Mouse (Mus musculus): Measurements from ENCODE around the gene Camta2.
A peak's percentile ranks its signal among the peaks of the same experiment; 100 is the strongest.

Gene Camta2

GRCm38 (mm10) chr11:70647716-70648420 lies 40.0 kb downstream of the Camta2 start:
- peak; percentile 31 for DNase-seq (ENCODE audit: low spot score)

DNA sequence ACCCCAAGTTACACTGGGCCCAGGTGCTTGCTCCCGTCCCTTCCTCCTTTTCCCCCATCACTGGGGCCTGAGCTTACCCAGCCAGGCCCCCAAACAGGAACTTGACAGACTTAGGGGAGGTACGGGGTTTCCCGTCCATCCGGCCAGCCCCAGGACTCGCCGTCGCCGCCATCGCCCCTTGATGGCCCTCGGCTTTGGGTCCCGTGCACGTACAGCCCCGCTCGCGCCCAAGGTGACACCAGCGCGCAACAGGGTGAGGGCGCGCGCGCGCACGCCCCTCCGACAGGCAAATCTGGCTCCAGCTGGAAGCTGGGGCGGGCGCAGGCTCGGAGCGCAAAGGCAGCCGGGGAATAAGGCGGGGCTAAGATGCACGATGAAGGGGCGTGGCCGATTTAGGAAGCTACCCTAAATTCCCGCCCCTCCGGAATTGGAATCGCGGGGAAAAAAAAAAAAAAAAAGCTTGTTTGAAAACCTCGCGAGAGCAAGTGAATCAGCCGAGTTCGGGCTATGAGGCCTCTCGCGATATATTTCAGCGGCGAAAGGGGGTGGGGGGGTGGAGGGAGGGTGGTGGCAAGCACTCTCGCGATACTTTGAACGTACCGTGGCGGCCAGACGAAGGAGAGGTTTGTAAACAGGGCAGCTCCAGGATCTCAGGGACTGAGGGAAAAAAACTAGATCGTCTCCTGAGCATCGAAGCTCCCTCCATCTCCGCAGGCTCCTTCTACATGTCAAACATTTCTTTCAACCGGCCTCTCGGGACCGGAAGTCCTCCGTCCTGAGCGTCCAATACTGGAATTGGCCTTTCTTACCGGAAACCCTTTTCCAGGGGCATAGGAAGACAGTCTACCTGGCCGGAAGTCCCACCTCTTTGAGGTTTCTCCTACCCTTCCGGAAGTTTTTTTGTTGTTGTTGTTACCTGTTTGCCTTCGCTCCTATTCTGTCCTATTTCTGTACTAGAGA lies 40.9 kb downstream of the Camta2 start, which contains the start of the genes Rnf167 and Slc25a11:
Rnf167 (plus strand) TSS at position 545 of the 960 bp plus-strand sequence.
Slc25a11 (minus strand) TSS at position 789 of the 960 bp plus-strand sequence.
- peak; percentile 100 for DNase-seq (ENCODE audit: low spot score)

DNA sequence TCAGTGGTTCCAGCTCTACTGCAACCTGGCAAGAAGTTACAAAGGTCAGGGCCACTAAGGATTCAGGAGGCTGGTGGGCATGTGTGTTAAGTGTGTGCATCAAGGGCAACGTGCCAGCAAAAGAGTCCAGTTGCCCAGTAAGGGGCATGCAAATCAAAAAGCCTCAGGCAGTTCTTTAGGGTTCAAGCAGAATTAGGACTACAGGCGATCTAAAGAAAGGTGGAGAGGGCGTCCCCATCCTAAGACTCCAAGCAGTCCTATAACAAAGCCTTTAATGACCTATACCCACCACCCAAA lies 41.7 kb downstream of the Camta2 start:
- no peak for DNase-seq (ENCODE audit: low spot score)

DNA sequence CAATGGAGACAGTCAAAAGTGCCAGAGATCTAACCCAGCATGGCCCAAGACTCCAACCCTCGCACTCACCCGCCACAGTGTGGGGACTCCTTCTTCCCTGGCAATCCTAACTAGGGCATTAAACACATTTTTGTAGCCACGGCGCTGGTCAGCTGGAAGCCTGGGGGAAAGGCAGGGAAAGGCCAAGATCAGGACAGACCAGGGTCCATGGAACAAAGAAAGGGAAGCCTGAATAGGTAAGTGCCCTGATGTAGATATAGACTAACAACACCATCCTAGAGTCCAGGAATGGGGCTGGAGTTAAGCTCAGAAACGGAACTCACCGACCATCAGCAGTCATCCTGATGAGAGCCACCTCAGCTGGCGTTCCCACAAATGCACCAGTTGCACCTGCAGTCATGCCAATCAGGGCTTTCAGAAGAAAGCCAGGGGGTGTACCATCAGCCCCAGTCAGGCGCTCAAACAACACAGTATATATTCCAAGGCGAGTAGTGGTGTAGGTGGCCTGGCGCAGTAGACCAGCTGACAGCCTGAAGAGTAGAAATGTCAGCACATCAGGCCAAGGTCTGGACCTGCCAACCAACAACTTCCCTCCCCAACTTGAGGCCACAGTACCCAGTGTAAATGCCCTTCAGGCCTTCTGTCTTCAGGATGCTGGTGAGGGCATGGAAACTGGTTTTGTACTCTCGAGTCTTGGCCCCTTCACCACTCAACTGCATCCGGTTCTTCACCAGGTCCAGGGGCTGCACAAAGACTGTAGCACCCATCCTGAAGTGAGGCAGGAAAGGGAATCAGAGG lies 42.2 kb downstream of the Camta2 start:
- no peak for DNase-seq (ENCODE audit: low spot score)

GRCm38 (mm10) chr11:70644564-70645103 lies 43.3 kb downstream of the Camta2 start:
- no peak for DNase-seq (ENCODE audit: low spot score)

DNA sequence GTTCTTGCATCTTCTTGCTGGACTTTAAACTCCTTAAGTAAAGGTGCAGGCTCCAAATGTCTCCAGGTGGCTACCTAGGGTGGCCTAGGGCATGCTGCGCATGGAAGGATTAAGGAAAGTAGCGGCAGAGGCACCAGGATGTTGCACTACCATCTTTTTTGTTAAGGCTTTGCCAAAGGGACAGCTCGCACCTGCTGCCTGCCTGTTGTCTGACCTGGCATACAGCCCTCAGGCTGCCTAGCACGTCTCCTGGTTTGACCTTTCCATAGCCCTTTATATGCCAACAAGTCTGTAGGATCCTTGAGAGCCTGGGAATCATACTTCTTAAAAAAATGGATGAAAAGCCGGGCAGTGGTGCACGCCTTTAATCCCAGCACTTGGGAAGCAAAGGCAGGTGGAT lies 44.9 kb downstream of the Camta2 start:
- no peak for DNase-seq (ENCODE audit: low spot score)

DNA sequence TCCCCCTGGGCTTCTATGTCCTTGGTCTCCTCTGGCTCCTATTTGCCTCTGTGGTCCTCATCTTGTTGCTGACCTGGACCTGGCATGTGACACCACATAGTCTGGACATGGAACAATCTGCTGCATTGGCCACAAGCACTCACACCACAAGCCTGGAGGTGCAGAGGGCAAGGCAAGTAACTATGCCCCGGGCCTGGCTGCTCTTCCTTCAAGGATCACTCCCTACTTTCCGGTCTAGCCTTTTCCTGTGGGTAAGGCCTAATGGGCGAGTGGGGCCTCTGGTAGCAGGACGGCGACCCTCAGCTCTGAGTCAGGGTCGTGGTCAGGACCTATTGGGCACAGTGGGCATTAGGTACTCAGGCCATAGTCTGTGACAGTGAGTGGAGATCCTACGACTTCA lies 46.7 kb downstream of the Camta2 start:
- no peak for DNase-seq (ENCODE audit: low spot score)

DNA sequence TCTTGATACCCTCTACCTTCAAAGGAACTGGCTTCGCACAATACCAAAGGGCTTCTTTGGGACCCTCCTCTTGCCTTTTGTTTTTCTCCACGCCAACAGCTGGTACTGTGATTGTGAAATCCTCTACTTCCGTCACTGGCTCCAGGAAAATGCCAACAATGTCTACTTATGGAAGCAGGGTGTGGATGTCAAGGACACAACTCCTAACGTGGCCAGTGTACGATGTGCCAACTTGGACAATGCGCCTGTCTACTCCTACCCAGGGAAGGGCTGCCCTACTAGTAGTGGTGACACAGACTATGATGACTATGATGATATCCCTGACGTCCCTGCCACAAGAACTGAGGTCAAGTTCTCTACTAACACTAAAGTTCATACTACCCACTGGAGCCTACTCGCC lies 47.9 kb downstream of the Camta2 start:
- no peak for DNase-seq (ENCODE audit: low spot score)

DNA sequence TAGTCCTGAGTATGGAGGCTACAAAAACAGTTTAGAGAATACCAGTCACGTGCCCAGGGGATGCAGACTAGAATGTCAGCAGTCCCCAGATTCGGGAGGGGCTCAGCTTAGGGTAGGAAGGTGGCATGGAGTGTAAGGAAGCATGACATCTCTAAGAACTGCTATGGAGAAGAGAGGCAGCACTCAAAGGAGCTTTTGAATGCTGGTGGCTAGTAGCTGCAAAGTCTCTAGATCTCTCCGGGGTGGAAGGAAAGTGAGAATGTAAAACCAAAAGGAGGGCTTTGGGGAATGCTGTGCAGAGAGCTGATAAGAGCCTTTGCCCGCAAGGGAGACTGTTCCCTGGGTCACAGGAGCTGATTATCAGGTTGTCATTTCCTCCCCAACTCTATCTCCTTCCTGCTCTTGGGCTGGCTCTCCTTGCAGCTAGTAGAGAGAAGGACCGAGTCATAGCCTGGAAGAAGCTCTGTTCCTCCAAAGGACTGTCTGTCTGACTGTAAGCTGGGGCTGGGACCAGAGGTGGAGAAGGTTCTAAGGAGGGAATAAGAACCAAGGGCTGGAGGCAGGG lies 49.1 kb downstream of the Camta2 start, which contains the start of gene Gp1ba:
Gp1ba (plus strand) TSS at position 409 of the 565 bp plus-strand sequence.
- DNase-seq (ENCODE audit: low spot score) = no peak

DNA sequence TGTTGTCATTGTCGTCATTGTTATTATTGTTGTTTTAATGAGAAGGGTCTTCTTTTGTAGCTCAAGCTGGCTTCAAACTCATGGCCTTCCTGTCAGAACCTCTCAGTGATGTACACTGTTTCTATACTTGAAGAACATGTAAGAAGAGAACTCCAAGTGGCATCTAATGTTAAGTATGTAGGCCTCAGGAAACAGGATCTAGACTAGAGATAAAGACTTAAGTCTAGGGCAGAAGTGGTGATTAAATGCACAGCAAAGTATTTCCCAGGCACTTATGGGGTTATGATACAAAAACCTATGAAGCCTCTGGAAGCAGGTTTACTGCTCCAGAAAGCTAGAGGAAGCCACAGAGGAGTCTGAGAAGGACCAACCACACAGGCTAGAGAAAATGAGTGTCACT lies 49.6 kb downstream of the Camta2 start:
- no peak for DNase-seq (ENCODE audit: low spot score)

- no peak for DNase-seq (ENCODE audit: low spot score)
Observed at GRCm38 (mm10) chr11:70637764-70638163, 50.1 kb downstream of the Camta2 start.

- no peak for DNase-seq (ENCODE audit: low spot score)
Observed at GRCm38 (mm10) chr11:70635601-70636000, 52.3 kb downstream of the Camta2 start.

DNA sequence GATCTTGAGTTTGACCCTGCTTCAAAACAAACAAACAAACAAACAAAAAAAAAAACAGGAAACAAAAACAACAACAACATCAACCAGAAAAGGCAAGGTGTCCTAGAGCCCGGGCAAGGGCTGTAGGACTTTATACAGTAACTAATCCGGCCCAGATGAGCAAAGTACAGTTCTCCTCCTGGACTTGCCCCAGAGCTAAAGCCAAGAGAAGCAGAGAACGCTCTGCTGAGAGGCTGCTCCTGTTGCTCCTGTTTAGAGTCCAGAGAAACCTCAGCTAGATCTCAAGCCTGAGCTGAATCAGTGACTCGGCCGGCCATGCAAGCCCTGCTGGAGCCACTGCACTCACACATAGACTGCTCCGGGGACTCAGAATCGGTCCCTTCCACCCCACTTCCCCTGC lies 57.8 kb downstream of the Camta2 start:
- no peak for DNase-seq (ENCODE audit: low spot score)

DNA sequence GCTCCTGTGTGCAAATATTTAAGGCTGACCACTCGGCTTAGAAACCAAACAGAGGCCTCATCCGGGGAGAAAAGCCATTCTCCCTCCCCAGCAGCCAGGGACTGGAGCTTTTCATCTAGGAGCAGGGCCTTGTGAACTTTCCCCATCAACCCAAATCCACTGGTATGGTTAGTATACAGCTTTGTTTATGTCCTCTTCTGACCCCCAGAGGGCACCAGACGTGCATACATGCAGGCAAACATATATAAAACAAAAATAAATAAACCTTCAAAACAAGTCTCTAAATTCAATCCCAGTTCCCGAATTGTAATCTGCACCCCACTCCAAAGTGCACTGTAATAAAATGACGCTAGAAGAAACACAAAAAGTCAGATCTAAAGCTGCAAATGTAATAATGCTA lies 58.3 kb downstream of the Camta2 start:
- no peak for DNase-seq (ENCODE audit: low spot score)

- no peak for DNase-seq (ENCODE audit: low spot score)
Observed at GRCm38 (mm10) chr11:70628431-70628830, 59.5 kb downstream of the Camta2 start.

DNA sequence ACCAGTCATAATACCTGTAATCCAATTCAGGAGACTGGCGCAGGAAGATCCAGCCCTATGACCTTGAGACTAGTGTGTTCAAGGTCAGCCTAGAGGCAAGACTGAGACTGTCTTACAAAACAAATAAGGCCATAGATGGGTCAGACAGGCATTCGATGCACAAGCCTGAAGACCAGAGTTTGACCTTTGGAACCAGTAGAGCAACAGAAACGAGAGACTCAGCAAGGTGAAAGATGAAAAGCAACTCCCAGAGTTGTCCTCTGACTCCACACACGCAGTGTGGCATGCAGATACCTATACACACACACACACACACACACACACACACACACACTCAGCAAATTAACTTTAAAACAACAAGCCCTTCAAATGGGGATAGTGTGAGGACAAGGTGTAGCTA lies 61.0 kb downstream of the Camta2 start:
- DNase-seq (ENCODE audit: low spot score) = no peak

DNA sequence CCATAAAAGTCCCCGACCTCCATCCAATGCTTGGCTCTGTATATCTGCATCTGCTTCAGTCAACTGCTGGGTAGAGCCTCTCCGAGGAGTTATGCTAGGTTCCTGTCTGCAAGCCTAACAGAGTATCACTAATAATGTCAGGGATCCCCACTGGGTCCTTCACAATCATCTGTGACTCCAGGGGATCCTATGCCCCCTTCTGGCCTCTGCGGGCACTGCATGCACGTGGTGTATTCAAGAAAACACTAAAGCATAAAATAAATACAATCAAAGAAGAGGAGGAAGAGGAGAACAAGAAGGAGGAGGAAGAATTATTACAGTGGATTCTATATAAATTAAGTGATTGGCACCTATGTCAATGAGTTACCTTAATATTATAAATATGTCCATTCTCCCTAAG lies 62.4 kb downstream of the Camta2 start:
- DNase-seq (ENCODE audit: low spot score) = peak; percentile 70

- DNase-seq (ENCODE audit: low spot score) = no peak
Observed at GRCm38 (mm10) chr11:70623053-70623742, 64.7 kb downstream of the Camta2 start.

DNA sequence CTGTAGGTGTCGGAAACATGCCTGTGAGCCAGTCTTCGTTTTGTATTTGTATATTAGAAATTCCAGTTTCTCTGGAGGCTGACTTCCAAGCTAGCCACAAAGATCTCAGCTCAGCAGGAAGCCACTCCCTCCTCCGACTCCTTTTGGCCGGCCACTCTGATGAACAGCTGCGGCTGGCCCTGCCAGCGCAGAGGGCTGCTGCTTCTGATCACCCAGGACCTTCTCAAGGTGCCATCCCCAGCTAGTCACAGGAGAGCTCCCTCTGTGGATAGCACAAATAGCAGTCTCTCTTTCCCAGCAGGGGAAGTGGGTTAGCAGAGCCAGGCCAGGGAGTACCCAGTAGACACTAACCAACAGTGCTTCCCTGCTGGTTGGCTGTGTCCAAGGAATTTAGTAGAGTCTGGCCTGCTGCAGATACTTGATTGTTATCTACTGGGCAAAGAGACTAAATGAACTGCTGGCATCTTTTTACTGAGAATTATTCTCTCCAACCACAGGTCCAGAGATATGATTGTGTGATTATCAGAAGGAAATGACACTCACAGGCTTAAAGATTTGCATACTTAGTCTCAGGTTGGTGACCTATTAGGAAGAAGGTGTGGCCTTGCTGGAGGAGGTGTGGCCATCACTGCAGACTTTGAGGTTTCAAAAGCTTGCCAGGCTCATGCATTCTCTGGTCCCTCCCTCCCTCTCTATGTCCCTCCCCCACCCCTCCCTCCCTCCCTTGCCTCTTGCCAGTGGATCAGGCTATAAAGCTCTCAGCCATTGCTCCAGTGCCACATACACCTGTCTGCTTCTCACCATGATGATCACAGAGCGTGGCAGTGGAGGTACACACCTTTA lies 65.7 kb downstream of the Camta2 start:
- DNase-seq (ENCODE audit: low spot score) = no peak

Data from embryo, embryonic 10 days (tissue).